12 mouse cellular contexts compared by ENCODE assay signal in genomic region chr16:24897641-24898040, GRCm38 (mm10).
"Had no signal": no experiment of that assay in that cellular context is flagged by ENCODE, and none has a peak within 500 bp of the region (broad histone marks: within the 10 kb centered on the region; RNA-seq: fewer than 3 reads in every experiment).

No protein-coding gene starts in this region.

- H3K27me3 ChIP-seq: limb, embryonic 12.5 days; liver, embryonic 15.5 days; midbrain, embryonic 15.5 days; neural tube, embryonic 13.5 days; stomach, embryonic 15.5 days had no signal

- DNase-seq: kidney, adult 8-10 months; kidney, postnatal 25 days; liver; right cerebral cortex, postnatal 14 days; thymus, postnatal 4 days had no signal

- H3K27ac ChIP-seq: limb, embryonic 12.5 days; liver, embryonic 15.5 days; midbrain, embryonic 15.5 days; neural tube, embryonic 13.5 days; stomach, embryonic 15.5 days had no signal

- ATAC-seq: intestine, embryonic 16.5 days; midbrain, embryonic 15.5 days had no signal

- H3K4me2 ChIP-seq: limb, embryonic 12.5 days; liver, embryonic 15.5 days; midbrain, embryonic 11.5 days; midbrain, embryonic 15.5 days; neural tube, embryonic 13.5 days; stomach, embryonic 15.5 days had no signal

- H3K4me1 ChIP-seq: midbrain, embryonic 15.5 days had no signal

- H3K9ac ChIP-seq: limb, embryonic 12.5 days; liver, embryonic 15.5 days; midbrain, embryonic 15.5 days; neural tube, embryonic 13.5 days; stomach, embryonic 15.5 days had no signal

- H3K9me3 ChIP-seq: limb, embryonic 12.5 days; liver, embryonic 15.5 days; midbrain, embryonic 15.5 days; neural tube, embryonic 13.5 days; stomach, embryonic 15.5 days had no signal

- H3K36me3 ChIP-seq: limb, embryonic 12.5 days; liver, embryonic 15.5 days; midbrain, embryonic 15.5 days; neural tube, embryonic 13.5 days; stomach, embryonic 15.5 days had no signal

- H3K4me3 ChIP-seq: limb, embryonic 12.5 days; liver, embryonic 15.5 days; midbrain, embryonic 15.5 days; neural tube, embryonic 13.5 days; stomach, embryonic 15.5 days had no signal
